Mouse (Mus musculus) left cerebral cortex, postnatal 10 days (tissue): ENCODE results near the gene Lrrc8d. TPM values are rescaled to one million over a fixed set of nuclear protein-coding genes. Genes with fewer than 3 reads are reported as not detected.

Experiments used
- DNase-seq, 2 experiments: peaks; one replicate each; pipeline ENCODE4 v3.0.0; 2021 to 2022; ENCODE audit warnings: low spot score in 2 of 2, mixed read lengths in 1 of 2; ENCODE audit errors: extremely low spot score in 1 of 2
- intact Hi-C: fragments of 180-260 bp; cut with DNase I; formaldehyde crosslinking; loops from one replicate; pipeline ENCODE4 v1.15.1; 2025
- total RNA-seq, 2 experiments: library from RNA; stranded (reverse); gene quantifications; 2 replicates each; pipeline ENCODE4 v1.2.3; 2021

The Lrrc8d gene
- total RNA-seq = 10 to 100 TPM; 48.9 to 54.0 TPM

DNA sequence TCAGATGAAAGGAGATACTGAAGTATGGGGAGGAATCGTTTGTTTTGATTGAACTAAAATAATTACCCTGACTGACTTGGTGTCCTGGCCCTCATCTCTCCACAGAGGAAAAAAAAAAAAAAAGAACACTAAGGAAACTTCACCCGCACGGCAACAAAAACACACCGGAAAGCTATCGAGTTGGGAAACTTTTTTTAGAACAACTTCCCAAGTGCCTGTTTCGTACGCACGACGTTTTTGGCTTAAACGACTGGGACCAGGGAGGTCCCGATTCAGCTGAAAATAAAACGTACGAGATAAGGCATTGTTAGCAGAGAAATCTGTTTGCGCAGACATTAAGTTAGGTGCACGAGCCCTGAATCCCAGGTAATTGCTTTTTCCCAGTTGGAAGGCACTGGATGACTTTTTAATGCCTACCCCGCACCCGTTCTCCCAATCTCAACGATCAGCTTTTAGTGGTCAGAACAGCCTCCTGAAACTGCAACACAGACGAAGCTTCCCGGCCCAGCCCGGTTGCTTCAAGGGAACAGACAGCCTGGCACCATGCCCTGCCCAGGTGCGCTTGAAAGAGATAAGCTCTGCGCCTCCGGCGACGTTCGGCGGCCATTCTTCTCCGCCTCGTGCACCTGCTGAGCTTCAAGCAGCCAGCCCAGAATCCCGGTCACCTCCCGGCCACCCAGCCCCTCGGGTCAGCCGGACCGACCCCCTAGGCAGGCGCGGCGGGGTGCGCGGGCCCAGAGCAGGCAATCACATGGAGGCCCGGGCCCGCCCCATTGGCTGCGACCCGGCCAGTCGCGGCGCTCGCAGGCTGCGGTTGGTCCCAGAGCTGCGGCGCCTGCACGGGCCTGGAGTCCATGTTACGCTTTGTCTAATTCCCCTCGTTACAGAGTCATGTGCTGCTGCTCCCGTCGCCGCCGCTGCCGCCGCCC lies at the start of gene Lrrc8d:
Gene Lrrc8d, plus strand, starts transcription at position 829 of the 929 bp plus-strand sequence.
- intact Hi-C loops = no loop called here

DNA sequence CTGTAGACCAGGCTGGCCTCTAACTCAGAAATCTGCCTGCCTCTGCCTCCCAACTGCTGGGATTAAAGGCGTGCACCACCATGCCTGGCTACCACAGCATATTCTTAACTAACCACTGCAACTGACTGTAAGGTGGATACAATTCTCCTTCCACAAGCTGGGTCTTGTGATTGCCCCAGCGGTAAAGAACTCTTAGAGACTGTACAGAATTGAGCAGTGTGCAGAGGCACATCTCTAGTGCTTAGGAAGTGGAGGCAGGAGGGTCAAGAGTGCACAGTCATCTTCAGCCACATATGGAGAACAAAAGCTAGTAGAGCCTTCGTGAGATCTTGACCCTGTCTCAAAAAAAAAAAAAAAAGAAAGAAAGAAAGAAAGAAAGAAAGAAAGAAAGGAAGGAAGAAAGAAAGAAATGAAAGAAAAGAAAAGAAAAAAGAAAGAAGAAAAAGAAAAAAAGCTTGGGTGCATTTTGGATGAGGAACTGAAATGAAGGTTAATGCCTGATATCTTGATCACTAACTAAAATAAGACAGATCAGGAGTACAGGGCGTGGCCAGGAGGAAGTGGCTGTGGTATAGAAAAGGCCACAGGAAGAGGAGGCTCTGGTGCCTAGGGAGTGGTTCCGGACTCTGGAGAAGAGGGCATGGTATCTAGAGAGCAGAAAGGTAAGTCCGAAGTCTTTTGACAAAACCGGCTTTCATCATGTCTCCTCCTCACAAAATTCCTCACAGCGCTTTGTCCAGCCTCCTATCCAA lies 48.9 kb upstream of the Lrrc8d start:
- DNase-seq = no peak
- intact Hi-C loops = no loop called here

More for the DNA sequence above, at the start of gene Lrrc8d:
- peak; percentile 85 to 94 for DNase-seq

DNA sequence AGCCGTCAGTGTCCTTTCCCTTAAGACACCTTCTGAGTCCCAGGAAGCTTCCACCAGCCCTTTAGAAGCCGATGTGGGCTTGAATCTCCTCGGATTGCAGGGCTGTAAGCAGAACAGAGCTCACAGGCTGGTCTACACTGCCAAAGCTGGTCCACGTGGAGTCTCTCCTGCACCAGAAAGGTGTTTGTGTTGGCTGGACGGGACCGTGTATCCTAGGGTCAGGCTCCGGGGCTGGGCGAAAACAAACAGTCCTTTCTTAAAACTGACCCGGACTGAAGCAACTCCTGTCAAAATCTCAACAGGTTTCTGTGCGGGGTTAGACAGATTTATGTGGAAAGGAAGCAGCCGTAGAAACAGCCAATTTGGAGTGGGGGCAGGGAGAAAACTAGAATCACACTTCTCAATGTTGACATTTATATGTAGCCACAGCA lies 48.2 kb upstream of the Lrrc8d start:
- peak in 1 of 2 experiments; percentile 39 for DNase-seq
- intact Hi-C loops = no loop called here

- DNase-seq = peak; percentile 75 to 84
- intact Hi-C loops = loop anchor here (2.0 kb wide), 2 partner anchors 136 to 250 kb away; partner anchors contain the start of gene Lrrc8c
These were observed 45.3 kb upstream of the Lrrc8d start for GRCm38 (mm10) chr5:105654237-105655063.

DNA sequence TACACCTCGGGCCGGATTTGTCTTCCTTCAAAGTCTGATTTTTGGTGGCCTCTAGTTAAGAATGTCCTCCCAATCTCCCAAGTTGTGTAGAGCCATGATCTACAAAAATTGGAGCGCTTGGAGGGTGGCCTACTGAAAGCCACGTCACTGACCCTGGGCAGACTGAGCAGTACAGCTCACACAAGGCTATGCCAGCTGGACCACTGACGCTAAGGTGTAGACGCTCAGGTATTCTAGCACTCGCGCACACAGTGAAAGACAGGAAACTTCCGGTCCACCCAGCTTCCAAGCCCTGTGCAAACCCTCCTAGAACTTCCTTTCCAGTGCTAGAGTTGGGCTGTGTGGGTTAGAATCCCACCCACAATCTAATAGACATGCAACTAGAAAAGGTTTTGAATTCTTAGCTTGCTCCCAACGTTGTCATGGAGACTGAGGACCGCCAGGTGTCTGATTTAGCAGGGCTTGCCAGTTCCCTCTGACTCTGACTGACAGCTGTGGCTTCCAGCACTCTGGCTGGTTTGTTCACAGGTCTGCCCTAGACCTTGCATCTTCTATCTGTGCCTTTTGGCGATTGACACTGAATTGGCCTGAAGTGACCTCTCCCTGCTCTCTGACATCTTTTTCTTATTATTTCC lies 44.6 kb upstream of the Lrrc8d start:
- intact Hi-C loops = loop anchor here (2.0 kb wide), 2 partner anchors 136 to 250 kb away; partner anchors contain the start of gene Lrrc8c
- no peak for DNase-seq

GRCm38 (mm10) chr5:105661894-105662293 lies 37.9 kb upstream of the Lrrc8d start:
- DNase-seq = no peak
- intact Hi-C loops = no loop called here

DNA sequence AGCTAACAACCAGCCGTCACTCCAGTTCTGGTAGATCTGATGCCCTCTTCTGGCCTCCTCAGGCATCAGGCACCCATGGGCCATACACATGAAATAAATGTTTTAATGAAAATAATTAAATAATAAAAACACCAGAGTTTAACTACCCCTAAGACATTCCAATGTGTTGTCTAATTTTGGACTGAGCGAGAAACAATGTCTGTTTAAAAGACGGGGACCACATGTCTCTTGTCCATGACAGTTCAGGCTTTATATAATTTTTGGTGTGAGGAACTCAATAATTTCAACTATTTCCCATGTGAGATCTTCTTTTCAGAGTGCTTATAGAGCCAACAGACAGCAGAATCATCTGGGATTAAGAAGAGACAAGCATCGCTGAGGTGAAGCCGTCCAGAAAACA lies 32.8 kb upstream of the Lrrc8d start:
- DNase-seq = no peak
- intact Hi-C loops = no loop called here

DNA sequence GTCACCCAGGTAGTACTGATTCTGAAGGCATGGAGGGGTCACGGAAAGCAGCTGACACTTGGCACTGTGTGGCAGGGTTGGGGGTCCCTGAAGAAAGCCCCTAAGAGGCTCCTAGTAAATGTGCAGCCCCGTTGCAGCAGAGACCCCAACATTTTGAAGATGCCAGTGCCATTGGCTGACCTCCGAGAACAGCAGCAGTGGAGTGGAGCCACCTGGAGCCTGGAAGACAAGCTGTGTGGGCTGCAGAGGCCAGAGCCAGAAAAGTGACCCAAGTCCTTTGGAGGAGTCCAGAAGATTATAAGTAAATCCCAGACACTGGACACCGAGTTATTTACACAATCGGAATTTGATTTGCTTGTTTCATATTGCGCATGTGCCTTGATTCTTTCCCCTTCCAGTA lies 32.4 kb upstream of the Lrrc8d start:
- no peak for DNase-seq
- intact Hi-C loops = no loop called here

DNA sequence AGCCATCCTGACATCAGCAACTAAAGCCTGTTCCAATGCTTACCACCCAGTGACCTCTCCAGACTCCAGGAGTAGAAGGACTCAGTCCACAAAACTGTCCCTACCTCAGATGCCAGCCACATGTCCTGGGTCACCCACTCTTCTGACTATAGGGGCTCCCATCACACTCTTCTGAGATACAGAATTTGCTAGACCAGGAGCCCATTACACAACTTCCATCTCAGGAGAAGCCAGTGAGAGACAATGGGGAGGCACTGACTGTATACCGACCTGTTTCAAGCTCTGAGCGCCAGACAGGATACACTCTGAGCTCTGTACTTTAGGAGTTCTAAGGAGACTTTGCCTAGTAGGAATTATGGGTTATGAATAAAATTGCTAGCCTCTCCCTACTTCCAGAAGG lies 30.7 kb upstream of the Lrrc8d start:
- DNase-seq = no peak
- intact Hi-C loops = no loop called here

DNA sequence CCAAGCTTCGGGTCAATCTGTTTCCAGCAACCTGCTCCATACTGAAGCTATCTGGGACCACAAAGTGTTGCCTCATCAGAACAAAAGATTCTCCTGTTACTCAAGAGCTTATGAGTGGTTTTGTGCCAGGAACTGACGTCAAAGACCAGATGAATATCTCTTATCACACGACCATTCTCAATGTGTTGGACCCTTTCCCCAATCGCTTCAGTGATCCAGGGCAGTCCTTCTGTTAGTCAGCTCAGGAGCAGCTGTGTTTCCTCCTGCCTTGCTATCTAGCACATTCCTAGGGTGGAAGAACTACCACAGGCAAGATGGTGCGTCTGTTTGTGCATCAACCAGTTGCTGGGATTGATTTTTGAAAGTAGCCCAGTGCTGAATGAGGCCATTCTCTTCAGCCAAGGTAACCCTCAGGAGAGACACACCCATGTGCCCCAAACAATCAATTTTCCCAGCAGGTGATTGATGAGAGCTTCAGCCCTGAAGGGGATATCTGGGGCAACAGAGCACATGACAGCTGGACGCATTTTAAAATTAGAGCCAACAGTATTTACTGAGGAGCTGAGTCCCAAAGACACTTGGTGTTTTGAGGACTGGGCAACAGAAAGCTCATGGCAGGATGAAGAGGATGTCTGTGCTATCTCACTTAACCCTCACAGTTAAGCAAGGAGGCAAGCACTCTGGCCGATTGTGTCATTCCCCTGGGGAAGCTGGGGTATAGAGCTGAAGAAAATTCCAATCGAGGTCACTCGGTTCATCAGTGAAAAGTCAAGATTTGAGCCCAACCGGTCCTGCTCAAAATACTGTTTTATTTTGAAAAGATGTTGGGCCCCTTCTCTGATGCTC lies 30.0 kb upstream of the Lrrc8d start:
- DNase-seq = no peak
- intact Hi-C loops = no loop called here

GRCm38 (mm10) chr5:105672332-105672731 lies 27.4 kb upstream of the Lrrc8d start:
- intact Hi-C loops = no loop called here
- DNase-seq = no peak

GRCm38 (mm10) chr5:105675511-105675910 lies 24.3 kb upstream of the Lrrc8d start:
- intact Hi-C loops = no loop called here
- DNase-seq = no peak

- intact Hi-C loops = no loop called here
- DNase-seq = no peak
These were observed 22.7 kb upstream of the Lrrc8d start for GRCm38 (mm10) chr5:105677071-105677470.

- DNase-seq = no peak
- intact Hi-C loops = no loop called here
These were observed 21.5 kb upstream of the Lrrc8d start for GRCm38 (mm10) chr5:105678243-105678642.

DNA sequence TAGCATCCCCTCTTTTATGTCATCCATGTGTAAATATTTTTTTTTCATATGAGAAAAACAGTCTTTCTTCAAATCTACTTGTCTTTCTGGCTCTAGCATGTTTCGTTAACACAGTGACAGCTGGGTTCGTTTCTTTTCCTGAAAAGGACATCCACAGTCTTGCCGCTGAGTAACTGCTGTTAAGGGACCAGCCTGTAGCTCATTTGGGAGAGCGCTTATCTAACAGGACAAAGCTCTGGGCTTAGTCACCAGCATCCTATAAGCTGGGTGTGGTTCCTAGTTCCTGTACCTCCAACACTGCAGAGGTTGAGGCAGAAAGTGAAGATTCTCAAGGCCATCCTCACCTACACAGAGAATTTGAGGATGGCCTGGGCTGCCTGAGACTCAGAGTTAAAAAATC lies 20.5 kb upstream of the Lrrc8d start:
- no peak for DNase-seq
- intact Hi-C loops = no loop called here

GRCm38 (mm10) chr5:105679921-105680843 lies 19.6 kb upstream of the Lrrc8d start:
- DNase-seq = no peak
- intact Hi-C loops = no loop called here
